Mouse (Mus musculus): ENCODE measurements at regions not wholly inside any gene's neighbourhood (a gene's known extent, or its start where the extent isn't known, plus 50 kb on each side); places are given as distances from the start of the nearest gene placed in this dataset.

- TF ChIP-seq CTCF (IDR thresholded peaks at IDR 0.05; ENCODE audit: control insufficient read depth, insufficient read depth, insufficient replicate concordance, low read depth, low read length): no peak
- TF ChIP-seq POLR2A (IDR thresholded peaks at IDR 0.05; ENCODE audit: control insufficient read depth, low read depth, low read length): no peak
Observed at GRCm38 (mm10) chr7:70213970-70214520, 152.5 kb downstream of the Nr2f2 start.
